Mouse (Mus musculus): Measurements from ENCODE around the gene Tex22. TPM values are rescaled to one million over a fixed set of nuclear protein-coding genes. Genes with fewer than 3 reads are reported as not detected.

Gene Tex22
- polyA plus RNA-seq, 1 experiment from 2014 or later = not detected

GRCm38 (mm10) chr12:113035093-113035492, 39.2 kb upstream of the Tex22 start:
- WGBS = 85% methylated on average over 2 of the region's 2 CpGs
- Histone ChIP-seq H3K4me3 (ENCODE audit: low read length) (no peak overlapping the region), H3K4me1 (ENCODE audit: control insufficient read depth, insufficient read depth, low read depth, low read length) (peaks cover 14% of the 10 kb centered on the region)

GRCm38 (mm10) chr12:113036996-113037395, 37.3 kb upstream of the Tex22 start:
- H3K9me3 ChIP-seq (ENCODE audit: control insufficient read depth, low read length) = no peaks in the 10 kb centered on the region
- H3K27me3 ChIP-seq (replicated peaks; ENCODE audit: control insufficient read depth, insufficient read depth, low read length) = no peaks in the 10 kb centered on the region
- H3K27ac ChIP-seq (ENCODE audit: low read depth, low read length) = no peak overlapping the region
- no peaks in the 10 kb centered on the region for H3K36me3 ChIP-seq (ENCODE audit: control insufficient read depth, insufficient read depth, low read length)
- WGBS = 91% methylated on average over 4 of the region's 4 CpGs
- no peak for ATAC-seq
- H3K4me3 ChIP-seq (ENCODE audit: low read length) = no peak overlapping the region
- no peak overlapping the region for H3K9ac ChIP-seq (ENCODE audit: low read depth, low read length)
- H3K4me1 ChIP-seq (ENCODE audit: control insufficient read depth, insufficient read depth, low read depth, low read length) = peaks cover 31% of the 10 kb centered on the region
- no peak overlapping the region for H3K4me2 ChIP-seq (ENCODE audit: low read length)

More at GRCm38 (mm10) chr12:113035093-113035492, 39.2 kb upstream of the Tex22 start:
- H3K9me3 ChIP-seq (ENCODE audit: control insufficient read depth, low read length) = no peaks in the 10 kb centered on the region
- H3K27ac ChIP-seq (ENCODE audit: low read depth, low read length) = no peak overlapping the region
- no peak for ATAC-seq
- H3K9ac ChIP-seq (ENCODE audit: low read depth, low read length) = no peak overlapping the region
- no peaks in the 10 kb centered on the region for H3K27me3 ChIP-seq (replicated peaks; ENCODE audit: control insufficient read depth, insufficient read depth, low read length)
- no peaks in the 10 kb centered on the region for H3K36me3 ChIP-seq (ENCODE audit: control insufficient read depth, insufficient read depth, low read length)
- H3K4me2 ChIP-seq (ENCODE audit: low read length) = no peak overlapping the region

GRCm38 (mm10) chr12:113038414-113038813, 35.9 kb upstream of the Tex22 start:
- Histone ChIP-seq H3K27me3 (replicated peaks; ENCODE audit: control insufficient read depth, insufficient read depth, low read length) (no peaks in the 10 kb centered on the region), H3K9ac (ENCODE audit: low read depth, low read length) (no peak overlapping the region), H3K4me3 (ENCODE audit: low read length) (no peak overlapping the region), H3K36me3 (ENCODE audit: control insufficient read depth, insufficient read depth, low read length) (no peaks in the 10 kb centered on the region), H3K27ac (ENCODE audit: low read depth, low read length) (no peak overlapping the region), H3K4me1 (ENCODE audit: control insufficient read depth, insufficient read depth, low read depth, low read length) (peaks cover 20% of the 10 kb centered on the region), H3K9me3 (ENCODE audit: control insufficient read depth, low read length) (no peaks in the 10 kb centered on the region), H3K4me2 (ENCODE audit: low read length) (no peak overlapping the region)
- ATAC-seq = no peak
- WGBS = 96% methylated on average over 4 of the region's 4 CpGs

GRCm38 (mm10) chr12:113041481-113042439, 32.5 kb upstream of the Tex22 start:
- Histone ChIP-seq H3K9ac (ENCODE audit: low read depth, low read length) (peak overlapping the region; percentile 25), H3K27me3 (replicated peaks; ENCODE audit: control insufficient read depth, insufficient read depth, low read length) (no peaks in the 10 kb centered on the region), H3K27ac (ENCODE audit: low read depth, low read length) (peak overlapping the region; percentile 80), H3K4me3 (ENCODE audit: low read length) (no peak overlapping the region), H3K4me1 (ENCODE audit: control insufficient read depth, insufficient read depth, low read depth, low read length) (peaks cover 19% of the 10 kb centered on the region), H3K4me2 (ENCODE audit: low read length) (peak overlapping the region; percentile 32), H3K9me3 (ENCODE audit: control insufficient read depth, low read length) (no peaks in the 10 kb centered on the region), H3K36me3 (ENCODE audit: control insufficient read depth, insufficient read depth, low read length) (peaks cover 14% of the 10 kb centered on the region)
- 41% methylated on average over 15 of the region's 15 CpGs for WGBS
- peak; percentile 90 for ATAC-seq

- Histone ChIP-seq H3K9ac (ENCODE audit: low read depth, low read length) (no peak overlapping the region), H3K27ac (ENCODE audit: low read depth, low read length) (no peak overlapping the region), H3K4me1 (ENCODE audit: control insufficient read depth, insufficient read depth, low read depth, low read length) (peaks cover 19% of the 10 kb centered on the region), H3K36me3 (ENCODE audit: control insufficient read depth, insufficient read depth, low read length) (peaks cover 19% of the 10 kb centered on the region), H3K4me2 (ENCODE audit: low read length) (no peak overlapping the region), H3K9me3 (ENCODE audit: control insufficient read depth, low read length) (no peaks in the 10 kb centered on the region), H3K27me3 (replicated peaks; ENCODE audit: control insufficient read depth, insufficient read depth, low read length) (no peaks in the 10 kb centered on the region), H3K4me3 (ENCODE audit: low read length) (no peak overlapping the region)
- ATAC-seq = no peak
- WGBS = 85% methylated on average over 2 of the region's 2 CpGs
Observed at GRCm38 (mm10) chr12:113042543-113042942, 31.8 kb upstream of the Tex22 start.

GRCm38 (mm10) chr12:113044916-113045677, 29.2 kb upstream of the Tex22 start:
- 80% methylated on average over 3 of the region's 3 CpGs for WGBS
- Histone ChIP-seq H3K27ac (ENCODE audit: low read depth, low read length) (no peak overlapping the region), H3K4me3 (ENCODE audit: low read length) (no peak overlapping the region), H3K9me3 (ENCODE audit: control insufficient read depth, low read length) (no peaks in the 10 kb centered on the region), H3K4me2 (ENCODE audit: low read length) (no peak overlapping the region), H3K4me1 (ENCODE audit: control insufficient read depth, insufficient read depth, low read depth, low read length) (peaks cover 19% of the 10 kb centered on the region), H3K9ac (ENCODE audit: low read depth, low read length) (no peak overlapping the region), H3K27me3 (replicated peaks; ENCODE audit: control insufficient read depth, insufficient read depth, low read length) (no peaks in the 10 kb centered on the region), H3K36me3 (ENCODE audit: control insufficient read depth, insufficient read depth, low read length) (peaks cover 28% of the 10 kb centered on the region)
- no peak for ATAC-seq

GRCm38 (mm10) chr12:113046861-113047260, 27.4 kb upstream of the Tex22 start:
- no peaks in the 10 kb centered on the region for H3K9me3 ChIP-seq (ENCODE audit: control insufficient read depth, low read length)
- H3K4me1 ChIP-seq (ENCODE audit: control insufficient read depth, insufficient read depth, low read depth, low read length) = peaks cover 3% of the 10 kb centered on the region; the same call in 1 of the 2 replicates
- 90% methylated on average over 15 of the region's 15 CpGs for WGBS
- no peaks in the 10 kb centered on the region for H3K27me3 ChIP-seq (replicated peaks; ENCODE audit: control insufficient read depth, insufficient read depth, low read length)
- no peak overlapping the region for H3K4me2 ChIP-seq (ENCODE audit: low read length)
- H3K4me3 ChIP-seq (ENCODE audit: low read length) = no peak overlapping the region
- H3K9ac ChIP-seq (ENCODE audit: low read depth, low read length) = no peak overlapping the region
- peaks cover 40% of the 10 kb centered on the region for H3K36me3 ChIP-seq (ENCODE audit: control insufficient read depth, insufficient read depth, low read length)
- no peak for ATAC-seq
- no peak overlapping the region for H3K27ac ChIP-seq (ENCODE audit: low read depth, low read length)

GRCm38 (mm10) chr12:113048103-113048502, 26.2 kb upstream of the Tex22 start:
- no peaks in the 10 kb centered on the region for H3K9me3 ChIP-seq (ENCODE audit: control insufficient read depth, low read length)
- no peak overlapping the region for H3K4me3 ChIP-seq (ENCODE audit: low read length)
- 89% methylated on average over 5 of the region's 5 CpGs for WGBS
- H3K4me1 ChIP-seq (ENCODE audit: control insufficient read depth, insufficient read depth, low read depth, low read length) = no peaks in the 10 kb centered on the region
- H3K36me3 ChIP-seq (ENCODE audit: control insufficient read depth, insufficient read depth, low read length) = peaks cover 47% of the 10 kb centered on the region
- H3K27me3 ChIP-seq (replicated peaks; ENCODE audit: control insufficient read depth, insufficient read depth, low read length) = no peaks in the 10 kb centered on the region
- peak; percentile 34; the same call in 1 of the 2 replicates for ATAC-seq
- H3K27ac ChIP-seq (ENCODE audit: low read depth, low read length) = no peak overlapping the region; the same call in 1 of the 2 replicates
- H3K4me2 ChIP-seq (ENCODE audit: low read length) = no peak overlapping the region
- no peak overlapping the region for H3K9ac ChIP-seq (ENCODE audit: low read depth, low read length)

GRCm38 (mm10) chr12:113049836-113050235, 24.5 kb upstream of the Tex22 start:
- ATAC-seq = no peak
- WGBS = 93% methylated on average over 9 of the region's 9 CpGs
- H3K36me3 ChIP-seq (ENCODE audit: control insufficient read depth, insufficient read depth, low read length) = peaks cover 46% of the 10 kb centered on the region

More at GRCm38 (mm10) chr12:113049836-113050235, 24.5 kb upstream of the Tex22 start:
- H3K4me1 ChIP-seq (ENCODE audit: control insufficient read depth, insufficient read depth, low read depth, low read length) = no peaks in the 10 kb centered on the region
- no peak overlapping the region for H3K4me2 ChIP-seq (ENCODE audit: low read length)
- no peaks in the 10 kb centered on the region for H3K27me3 ChIP-seq (replicated peaks; ENCODE audit: control insufficient read depth, insufficient read depth, low read length)
- H3K9ac ChIP-seq (ENCODE audit: low read depth, low read length) = no peak overlapping the region
- no peaks in the 10 kb centered on the region for H3K9me3 ChIP-seq (ENCODE audit: control insufficient read depth, low read length)
- no peak overlapping the region for H3K4me3 ChIP-seq (ENCODE audit: low read length)
- no peak overlapping the region for H3K27ac ChIP-seq (ENCODE audit: low read depth, low read length)
